Mouse (Mus musculus) common myeloid progenitor, adult 5-6 weeks (primary cell): ENCODE results near the gene Kcnh8. TPM values are rescaled to one million over a fixed set of nuclear protein-coding genes. Genes with fewer than 3 reads are reported as not detected.
A peak's percentile ranks its signal among the peaks of the same experiment; 100 is the strongest.

ENCODE experiments used
- ATAC-seq: replicated peaks from 2 replicates; pipeline ENCODE4 v1.8.0; 2016; ENCODE audit warnings: low read depth, mild to moderate bottlenecking, moderate TSS enrichment, inconsistent platforms; ENCODE audit not compliant: poor library complexity, severe bottlenecking
- total RNA-seq: library from RNA; stranded (forward); fragments of 200-1000, 187-1606 nt; gene quantifications from 2 replicates; pipeline ENCODE4 v1.2.3, GENCODE M21; 2017

Gene Kcnh8
- not detected in 2 replicates for total RNA-seq

- peak; percentile 24 for ATAC-seq
These were observed at the start of gene Kcnh8 for GRCm38 (mm10) chr17:52602093-52602780. TSS of gene Kcnh8 (plus strand) at chr17:52602709.

- peak; percentile 99 for ATAC-seq
These were observed 42.4 kb upstream of the Kcnh8 start for GRCm38 (mm10) chr17:52559961-52560720.

GRCm38 (mm10) chr17:52565467-52566155 is 36.9 kb upstream of the Kcnh8 start:
- peak; percentile 71 for ATAC-seq

- peak; percentile 87 for ATAC-seq
These were observed 32.8 kb upstream of the Kcnh8 start for GRCm38 (mm10) chr17:52569584-52570270.

- no peak for ATAC-seq
These were observed 30.3 kb upstream of the Kcnh8 start for GRCm38 (mm10) chr17:52572229-52572628.

GRCm38 (mm10) chr17:52591503-52592194 is 10.9 kb upstream of the Kcnh8 start:
- peak; percentile 84 for ATAC-seq

GRCm38 (mm10) chr17:52599141-52599540 is 3.4 kb upstream of the Kcnh8 start:
- no peak for ATAC-seq

GRCm38 (mm10) chr17:52600882-52601371 is 1.6 kb upstream of the Kcnh8 start:
- ATAC-seq, result peak; percentile 92

- ATAC-seq, result no peak
These were observed 267 bp downstream of the Kcnh8 start for GRCm38 (mm10) chr17:52602781-52603170.

- ATAC-seq, result no peak
These were observed 902 bp downstream of the Kcnh8 start for GRCm38 (mm10) chr17:52603411-52603810.

GRCm38 (mm10) chr17:52611382-52611781 is 8.9 kb downstream of the Kcnh8 start:
- ATAC-seq, result no peak

GRCm38 (mm10) chr17:52649186-52649585 is 46.7 kb downstream of the Kcnh8 start:
- ATAC-seq, result no peak

- ATAC-seq, result no peak
These were observed 89.5 kb downstream of the Kcnh8 start for GRCm38 (mm10) chr17:52691988-52692387.

GRCm38 (mm10) chr17:52701944-52702343 is 99.4 kb downstream of the Kcnh8 start:
- no peak for ATAC-seq

- no peak for ATAC-seq
These were observed 109.8 kb downstream of the Kcnh8 start for GRCm38 (mm10) chr17:52712319-52712718.

- no peak for ATAC-seq
These were observed 119.7 kb downstream of the Kcnh8 start for GRCm38 (mm10) chr17:52722214-52722613.

GRCm38 (mm10) chr17:52728806-52729205 is 126.3 kb downstream of the Kcnh8 start:
- no peak for ATAC-seq

GRCm38 (mm10) chr17:52738436-52738835 is 135.9 kb downstream of the Kcnh8 start:
- ATAC-seq, result 0 out of 2 replicates have a peak, but pooled peaks have one; percentile 25

GRCm38 (mm10) chr17:52788151-52788550 is 185.6 kb downstream of the Kcnh8 start:
- no peak for ATAC-seq
